Mouse (Mus musculus): ENCODE results near the gene Dnase1l1. TPM values are rescaled to one million over a fixed set of nuclear protein-coding genes. Genes with fewer than 3 reads are reported as not detected.

The Dnase1l1 gene
- polyA plus RNA-seq (2015; fragmentation: Nextera tagmentation; extraction: Ambion mirVana), result 17.3 and 20.2 TPM in 2 replicates

GRCm38 (mm10) chrX:74281732-74282394 lies at the start of gene Dnase1l1, which contains the start of gene Taz:
Gene Dnase1l1 (minus strand): TSS chrX:74282337.
Gene Taz (plus strand): TSS chrX:74281912.
- H3K4me3 ChIP-seq, result peak within 1 kb of the TSS; percentile 56
- no peaks in the 10 kb centered on the region for H3K27me3 ChIP-seq
- no peaks in the 10 kb centered on the region for H3K9me3 ChIP-seq
- peaks cover 5% of the 10 kb centered on the region; the same call in 1 of the 2 replicates for H3K4me1 ChIP-seq
- ATAC-seq (ENCODE audit: insufficient number of reproducible peaks, low FRiP score, low TSS enrichment, low read depth), result peak; percentile 92
- H3K36me3 ChIP-seq, result no peaks in the 10 kb centered on the region
- H3K4me2 ChIP-seq, result peak within 1 kb of the TSS; percentile 56
- H3K27ac ChIP-seq, result peak within 1 kb of the TSS; percentile 91
- WGBS, result 20% methylated on average over 16 of the region's 16 CpGs
- H3K9ac ChIP-seq, result peak within 1 kb of the TSS; percentile 52

DNA sequence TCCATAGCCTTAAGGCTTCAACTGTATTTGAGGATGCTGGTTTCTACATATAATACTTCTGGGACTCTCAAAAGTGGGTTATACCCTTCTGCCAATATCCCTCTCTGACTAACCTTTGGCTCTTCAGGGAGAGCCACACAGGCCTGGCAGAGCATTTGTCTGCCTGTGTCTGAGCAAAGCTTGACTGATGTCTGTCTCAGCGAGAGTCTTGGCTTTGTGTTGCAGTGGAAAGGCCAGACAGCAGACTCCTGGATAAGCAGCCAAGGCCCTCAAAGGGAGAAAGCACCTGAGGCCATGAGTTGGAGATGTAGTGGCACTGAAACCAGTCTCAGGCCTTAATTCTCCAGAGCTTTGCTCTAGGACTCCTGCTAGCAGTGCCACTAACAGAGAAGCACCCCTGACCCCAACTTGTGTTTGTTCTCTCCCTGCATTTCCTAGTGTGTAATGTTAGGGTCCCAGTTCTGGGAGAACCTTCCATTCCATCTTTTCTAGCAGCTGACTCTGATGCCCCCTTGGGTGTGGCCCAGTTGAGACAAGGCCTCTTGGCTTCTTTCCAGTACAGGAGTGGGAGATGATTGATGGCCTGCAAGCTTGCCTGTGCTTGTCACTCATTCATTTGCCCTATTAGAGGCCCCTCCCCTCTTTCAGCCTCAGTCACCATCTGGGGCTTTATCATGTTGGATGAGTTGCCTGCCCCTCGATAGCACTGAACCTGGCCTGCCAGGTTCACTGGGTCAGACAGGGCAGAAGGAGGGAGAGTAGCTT lies 48.2 kb upstream of the Dnase1l1 start:
- no peaks in the 10 kb centered on the region for H3K27me3 ChIP-seq
- peaks cover 12% of the 10 kb centered on the region for H3K36me3 ChIP-seq
- no peaks in the 10 kb centered on the region for H3K9me3 ChIP-seq
- 42% methylated on average over 2 of the region's 2 CpGs for WGBS
- no peak for ATAC-seq (ENCODE audit: insufficient number of reproducible peaks, low FRiP score, low TSS enrichment, low read depth)
- H3K4me3 ChIP-seq, result peak overlapping the region; percentile 47
- peak overlapping the region; percentile 85; the same call in 1 of the 2 replicates for H3K27ac ChIP-seq
- peak overlapping the region; percentile 50 for H3K4me2 ChIP-seq
- no peak overlapping the region for H3K9ac ChIP-seq
- H3K4me1 ChIP-seq, result peaks cover 17% of the 10 kb centered on the region; the same call in 1 of the 2 replicates

DNA sequence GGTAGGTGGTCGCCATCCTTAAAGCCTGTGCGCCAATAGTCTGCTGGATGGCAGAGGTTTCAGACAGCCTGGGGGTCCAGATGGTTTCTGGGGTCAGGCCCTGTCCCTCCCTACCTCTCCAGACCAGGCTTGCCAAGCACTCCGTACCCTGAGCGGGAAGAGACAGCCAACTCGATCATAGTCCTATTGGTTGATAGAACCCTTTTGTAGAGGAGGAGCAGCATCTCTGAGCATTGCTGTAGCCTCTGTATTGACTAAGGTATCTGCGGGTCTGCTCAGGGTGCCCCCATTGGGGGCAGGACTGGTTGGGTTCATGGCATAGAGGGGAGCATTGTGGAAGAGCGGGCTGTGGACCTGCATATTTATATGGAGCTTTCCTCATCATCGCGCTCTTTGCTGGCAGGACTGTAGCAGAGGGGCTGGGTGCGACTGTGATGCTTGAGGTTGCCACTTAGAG lies 47.1 kb upstream of the Dnase1l1 start:
- 0 out of 2 replicates have a peak, but pooled peaks have one; percentile 12 for ATAC-seq (ENCODE audit: insufficient number of reproducible peaks, low FRiP score, low TSS enrichment, low read depth)
- H3K27me3 ChIP-seq, result no peaks in the 10 kb centered on the region
- peak overlapping the region; percentile 50 for H3K4me2 ChIP-seq
- H3K9ac ChIP-seq, result peak overlapping the region; percentile 20; the same call in 1 of the 2 replicates
- H3K4me1 ChIP-seq, result peaks cover 17% of the 10 kb centered on the region; the same call in 1 of the 2 replicates
- peak overlapping the region; percentile 47 for H3K4me3 ChIP-seq
- WGBS, result 24% methylated on average over 10 of the region's 10 CpGs
- H3K9me3 ChIP-seq, result no peaks in the 10 kb centered on the region
- peaks cover 6% of the 10 kb centered on the region for H3K36me3 ChIP-seq
- H3K27ac ChIP-seq, result peak overlapping the region; percentile 85; the same call in 1 of the 2 replicates

GRCm38 (mm10) chrX:74328725-74329161 lies 46.6 kb upstream of the Dnase1l1 start, which contains the start of gene Plxna3:
Gene Plxna3 (plus strand): TSS chrX:74329066.
- ATAC-seq (ENCODE audit: insufficient number of reproducible peaks, low FRiP score, low TSS enrichment, low read depth), result peak; percentile 91
- WGBS, result 18% methylated on average over 24 of the region's 30 CpGs
- Histone ChIP-seq H3K27me3 (no peaks in the 10 kb centered on the region), H3K4me2 (peak within 1 kb of the TSS; percentile 50), H3K4me3 (peak within 1 kb of the TSS; percentile 47), H3K27ac (peak within 1 kb of the TSS; percentile 85), H3K9me3 (no peaks in the 10 kb centered on the region), H3K4me1 (peaks cover 17% of the 10 kb centered on the region; the same call in 1 of the 2 replicates), H3K36me3 (peaks cover under 1% of the 10 kb centered on the region; the same call in 1 of the 2 replicates), H3K9ac (peak within 1 kb of the TSS; percentile 33)

GRCm38 (mm10) chrX:74312540-74313464 lies 30.7 kb upstream of the Dnase1l1 start, which contains the start of gene Fam50a:
Gene Fam50a (plus strand): TSS chrX:74313033.
- no peaks in the 10 kb centered on the region; the same call in 1 of the 2 replicates for H3K4me1 ChIP-seq
- peak within 1 kb of the TSS; percentile 57 for H3K9ac ChIP-seq
- H3K27me3 ChIP-seq, result no peaks in the 10 kb centered on the region
- peaks cover 22% of the 10 kb centered on the region; the same call in 1 of the 2 replicates for H3K36me3 ChIP-seq
- peak within 1 kb of the TSS; percentile 82 for H3K27ac ChIP-seq
- peak within 1 kb of the TSS; percentile 63 for H3K4me3 ChIP-seq
- WGBS, result 23% methylated on average over 47 of the region's 59 CpGs
- ATAC-seq (ENCODE audit: insufficient number of reproducible peaks, low FRiP score, low TSS enrichment, low read depth), result peak; percentile 92
- peak within 1 kb of the TSS; percentile 61 for H3K4me2 ChIP-seq
- H3K9me3 ChIP-seq, result no peaks in the 10 kb centered on the region

DNA sequence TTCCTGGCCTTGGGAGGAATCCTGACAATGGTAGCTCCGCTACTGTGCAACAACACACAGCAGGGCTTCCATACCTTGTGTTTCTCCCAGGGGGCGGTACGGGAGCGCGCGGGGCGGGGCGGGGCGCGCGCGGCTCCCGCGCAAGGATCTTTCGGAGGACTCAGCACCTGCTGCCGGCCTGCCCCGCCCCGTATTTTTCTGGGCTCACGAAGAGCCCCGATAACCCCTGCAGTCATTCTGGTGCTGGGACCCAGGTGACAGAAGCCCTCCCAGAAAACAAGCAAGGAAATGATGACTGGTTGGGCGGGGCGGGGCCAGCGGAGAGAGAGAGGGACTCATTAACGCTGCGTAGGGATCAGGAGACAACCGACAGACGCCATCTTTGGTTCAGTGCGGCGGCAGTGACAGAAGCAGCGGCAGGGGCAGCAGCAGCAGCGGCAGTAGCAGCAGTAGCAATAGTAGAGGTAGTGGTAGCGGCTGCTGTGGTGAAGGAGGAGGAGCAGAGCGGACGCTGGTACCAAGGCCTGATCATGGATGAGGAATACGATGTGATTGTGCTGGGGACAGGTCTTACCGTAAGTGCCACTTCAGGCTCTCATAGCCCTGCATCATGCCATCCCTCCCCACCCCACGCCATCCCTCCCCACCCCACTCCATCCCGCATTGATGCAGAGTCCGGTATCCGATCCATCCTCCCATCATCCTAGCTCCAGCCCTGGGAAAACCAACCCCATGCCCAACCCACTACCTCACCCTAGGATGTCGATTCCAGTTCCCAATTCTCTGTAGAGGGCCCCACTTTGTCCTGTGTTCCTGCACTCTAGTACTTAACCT lies 22.9 kb upstream of the Dnase1l1 start, which contains the start of gene Gdi1:
Gene Gdi1 (plus strand): TSS at position 132 of the 834 bp plus-strand sequence.
- H3K27me3 ChIP-seq, result no peaks in the 10 kb centered on the region
- peak within 1 kb of the TSS; percentile 88 for H3K27ac ChIP-seq
- H3K36me3 ChIP-seq, result peaks cover 43% of the 10 kb centered on the region
- peak within 1 kb of the TSS; percentile 47 for H3K4me2 ChIP-seq
- H3K9ac ChIP-seq, result peak within 1 kb of the TSS; percentile 47
- H3K4me3 ChIP-seq, result peak within 1 kb of the TSS; percentile 53
- no peaks in the 10 kb centered on the region for H3K9me3 ChIP-seq
- H3K4me1 ChIP-seq, result peaks cover 6% of the 10 kb centered on the region; the same call in 1 of the 2 replicates
- ATAC-seq (ENCODE audit: insufficient number of reproducible peaks, low FRiP score, low TSS enrichment, low read depth), result peak; percentile 77; the same call in 1 of the 2 replicates
- 23% methylated on average over 41 of the region's 41 CpGs for WGBS

DNA sequence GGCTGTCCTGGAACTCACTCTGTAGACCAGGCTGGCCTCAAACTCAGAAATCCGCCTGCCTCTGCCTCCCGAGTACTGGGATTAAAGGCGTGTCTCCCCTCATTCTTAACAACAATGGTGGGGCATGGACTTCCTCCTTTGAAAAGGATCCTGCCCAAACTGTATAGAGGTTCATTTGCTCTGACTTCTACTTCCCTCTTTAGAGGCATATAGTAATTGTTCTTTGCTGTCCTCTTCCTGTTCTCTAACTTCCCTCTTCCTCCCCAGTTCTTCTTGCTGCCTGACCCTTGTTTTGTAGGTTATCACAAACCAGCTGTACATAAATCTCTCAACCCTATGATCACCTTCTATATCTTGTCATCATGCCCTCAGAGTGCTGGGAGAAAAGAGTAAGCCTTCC lies 17.6 kb upstream of the Dnase1l1 start:
- Histone ChIP-seq H3K9me3 (no peaks in the 10 kb centered on the region), H3K4me3 (no peak overlapping the region), H3K36me3 (peaks cover 24% of the 10 kb centered on the region), H3K27ac (no peak overlapping the region), H3K4me1 (no peaks in the 10 kb centered on the region; the same call in 1 of the 2 replicates), H3K4me2 (no peak overlapping the region), H3K27me3 (no peaks in the 10 kb centered on the region), H3K9ac (no peak overlapping the region)
- WGBS, result 85% methylated on average over 3 of the region's 3 CpGs
- no peak for ATAC-seq (ENCODE audit: insufficient number of reproducible peaks, low FRiP score, low TSS enrichment, low read depth)

GRCm38 (mm10) chrX:74298348-74298747 lies 16.2 kb upstream of the Dnase1l1 start:
- peaks cover 20% of the 10 kb centered on the region for H3K36me3 ChIP-seq
- H3K9me3 ChIP-seq, result no peaks in the 10 kb centered on the region
- WGBS, result 73% methylated on average over 1 of the region's 1 CpGs

DNA sequence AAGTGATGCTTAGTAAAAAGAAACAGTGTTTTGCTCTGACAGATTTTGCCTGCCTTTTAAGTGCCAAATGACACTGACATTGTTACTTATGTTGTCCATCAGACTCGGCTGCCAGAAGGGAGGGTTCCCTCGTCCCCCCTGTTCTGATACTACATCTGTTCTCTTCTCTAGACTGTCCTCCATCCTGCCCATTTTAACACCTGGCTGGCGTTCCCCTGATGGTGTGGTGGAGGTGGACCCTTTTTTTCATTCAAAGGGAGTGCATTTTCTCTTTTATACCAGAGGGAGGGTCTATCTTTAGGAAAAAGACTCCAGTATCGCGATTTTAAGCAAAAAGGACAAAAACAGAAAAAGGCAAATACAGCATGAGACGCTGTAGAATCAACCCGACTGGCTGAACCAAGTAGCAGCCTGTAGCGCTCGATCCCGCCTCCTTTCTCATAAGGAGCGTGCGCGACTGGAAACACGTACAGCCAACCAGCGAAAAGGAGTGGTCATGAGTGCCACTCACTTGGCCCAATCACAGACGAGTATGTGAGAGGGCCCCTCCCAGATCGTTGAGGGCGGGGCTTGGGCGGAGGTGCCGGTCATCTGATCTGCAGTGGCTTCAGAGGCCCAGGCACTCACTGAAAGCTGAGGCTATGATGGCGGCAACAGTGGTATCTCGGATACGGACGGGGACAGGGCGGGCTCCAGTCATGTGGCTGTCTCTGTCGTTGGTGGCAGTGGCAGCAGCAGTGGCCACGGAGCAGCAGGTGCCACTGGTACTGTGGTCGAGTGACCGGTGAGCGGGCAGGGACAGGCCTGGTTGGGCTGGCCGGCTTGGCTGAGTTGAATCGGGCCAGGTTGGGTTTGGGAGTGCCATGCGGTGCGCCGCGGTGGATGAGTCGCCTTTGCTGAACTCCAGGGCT lies 14.7 kb upstream of the Dnase1l1 start, which contains the start of gene Atp6ap1:
Gene Atp6ap1 (plus strand): TSS at position 560 of the 911 bp plus-strand sequence.
- Histone ChIP-seq H3K9ac (peak within 1 kb of the TSS; percentile 67), H3K27ac (peak within 1 kb of the TSS; percentile 67), H3K36me3 (peaks cover 12% of the 10 kb centered on the region; the same call in 1 of the 2 replicates), H3K9me3 (no peaks in the 10 kb centered on the region), H3K4me2 (peak within 1 kb of the TSS; percentile 54), H3K4me1 (no peaks in the 10 kb centered on the region; the same call in 1 of the 2 replicates), H3K4me3 (peak within 1 kb of the TSS; percentile 59), H3K27me3 (no peaks in the 10 kb centered on the region)
- peak; percentile 98 for ATAC-seq (ENCODE audit: insufficient number of reproducible peaks, low FRiP score, low TSS enrichment, low read depth)
- WGBS, result 22% methylated on average over 37 of the region's 37 CpGs

More at GRCm38 (mm10) chrX:74298348-74298747, 16.2 kb upstream of the Dnase1l1 start:
- Histone ChIP-seq H3K4me2 (no peak overlapping the region), H3K4me3 (no peak overlapping the region), H3K4me1 (no peaks in the 10 kb centered on the region; the same call in 1 of the 2 replicates), H3K9ac (no peak overlapping the region), H3K27me3 (no peaks in the 10 kb centered on the region), H3K27ac (no peak overlapping the region)
- no peak for ATAC-seq (ENCODE audit: insufficient number of reproducible peaks, low FRiP score, low TSS enrichment, low read depth)

All from limb, embryonic 15.5 days (tissue).